Mouse (Mus musculus) spleen, postnatal 4 days (tissue): ENCODE results near the gene Gdf15.

Experiments
- DNase-seq, 2 experiments: peaks; one replicate each; pipeline ENCODE4 v3.0.0; 2022; ENCODE audit warnings: low spot score in 2 of 2

Gene Gdf15

DNA sequence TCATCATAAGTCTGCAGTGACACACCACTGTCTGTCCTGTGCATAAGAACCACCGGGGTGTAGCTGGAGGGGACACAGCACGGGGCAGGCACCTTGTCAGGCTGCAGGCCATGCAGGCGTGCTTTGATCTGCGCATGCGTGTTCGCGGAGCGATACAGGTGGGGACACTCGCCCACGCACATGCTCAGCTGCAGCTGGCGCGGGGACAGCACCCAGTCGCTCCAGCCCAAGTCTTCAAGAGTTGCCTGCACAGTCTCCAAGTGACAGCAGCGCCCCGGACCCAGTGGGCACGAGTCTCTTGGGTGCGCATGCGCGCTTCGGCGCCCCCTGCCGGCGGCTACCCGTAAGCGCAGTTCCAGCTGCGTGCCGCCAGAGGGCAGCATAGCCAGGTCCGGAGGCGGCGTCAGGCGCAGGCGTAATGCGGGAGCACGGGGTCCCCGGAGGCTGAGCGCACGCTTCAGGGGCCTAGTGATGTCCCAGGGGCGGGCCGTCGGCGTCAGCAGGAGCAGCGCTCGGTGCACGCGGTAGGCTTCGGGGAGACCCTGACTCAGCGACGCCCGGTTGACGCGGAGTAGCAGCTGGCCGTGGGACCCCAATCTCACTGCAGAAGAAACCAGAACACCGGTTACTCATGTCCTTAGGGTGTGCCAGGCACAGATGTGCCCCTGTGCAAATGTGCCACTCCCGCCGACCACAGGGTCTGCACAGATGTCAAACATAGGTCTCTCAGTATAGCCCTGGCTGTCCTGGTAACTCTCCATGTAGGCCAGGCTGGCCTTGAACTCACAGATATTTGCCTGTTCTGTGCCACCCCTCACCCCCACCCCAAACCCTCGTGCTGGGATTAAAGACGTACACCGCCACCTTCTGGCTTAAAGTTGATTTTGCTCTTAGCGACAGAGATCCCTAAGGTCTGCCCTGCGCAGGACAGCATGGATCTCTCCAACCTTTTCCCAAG, 2.4 kb downstream of the Gdf15 start:
- DNase-seq = peak; percentile 87 to 97

DNA sequence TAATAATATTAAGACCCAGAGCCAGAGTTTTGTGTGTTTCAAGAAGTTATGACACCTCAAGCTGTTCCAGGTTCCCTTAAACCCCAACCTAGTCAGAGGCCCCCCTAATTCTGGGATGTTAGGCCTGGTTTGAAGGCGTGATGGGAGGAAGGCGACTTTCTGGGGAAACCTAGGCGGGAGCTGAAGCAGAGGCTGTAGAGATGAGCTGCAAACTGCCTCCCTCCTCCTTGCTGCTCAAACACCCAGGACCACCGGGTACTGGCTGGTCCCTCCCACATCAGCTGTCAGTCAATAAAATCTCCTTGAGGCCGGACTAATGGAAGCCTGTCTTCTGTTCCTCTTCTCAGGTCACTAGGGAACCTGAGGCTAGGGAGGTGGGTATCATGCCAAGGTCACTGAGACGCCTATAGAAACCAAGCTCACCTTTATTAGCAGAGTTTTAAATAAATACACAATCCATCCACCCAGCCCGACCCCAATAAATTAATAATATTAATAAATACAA, 3.2 kb downstream of the Gdf15 start:
- no peak for DNase-seq

DNA sequence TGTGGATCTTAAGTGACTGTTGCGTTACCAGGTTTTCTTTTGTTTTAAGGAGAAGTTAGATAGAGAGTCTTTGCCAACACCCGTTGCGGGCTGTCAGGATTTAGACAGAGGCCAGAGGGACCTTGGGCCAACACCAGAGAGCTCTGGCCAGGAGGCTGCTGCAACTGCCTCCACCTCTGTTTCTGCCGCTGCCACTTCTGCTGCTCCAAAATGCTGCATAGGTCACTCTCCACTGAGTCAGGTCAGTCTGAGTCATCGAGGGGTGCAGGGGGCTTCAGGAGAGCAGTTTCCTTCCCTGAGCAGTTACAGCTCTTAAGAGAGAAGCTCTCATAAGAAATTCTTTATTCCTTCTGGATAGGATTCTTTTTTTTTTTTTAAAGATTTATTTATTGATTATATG, 5.2 kb downstream of the Gdf15 start:
- no peak for DNase-seq

DNA sequence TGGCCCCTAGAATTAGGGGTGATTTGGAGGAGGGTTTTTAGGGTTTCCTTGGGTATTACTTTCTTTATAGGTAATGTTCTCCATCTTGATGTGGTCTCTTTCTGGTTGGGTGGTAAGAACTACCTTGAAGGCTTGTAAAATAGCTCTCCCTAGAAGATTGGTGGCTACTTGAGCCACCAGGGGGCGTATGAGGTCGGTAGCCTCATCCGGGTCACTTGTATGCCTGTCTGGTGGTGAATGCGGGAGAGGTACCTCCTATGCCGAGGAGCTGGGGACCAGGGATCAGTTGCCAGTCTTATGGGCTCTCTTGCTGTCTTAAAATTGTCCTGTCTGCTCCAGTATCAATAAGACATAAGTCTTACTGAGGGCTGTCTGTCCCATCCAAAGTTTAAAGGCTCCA, 7.2 kb downstream of the Gdf15 start:
- DNase-seq = peak; percentile 63 to 79

DNA sequence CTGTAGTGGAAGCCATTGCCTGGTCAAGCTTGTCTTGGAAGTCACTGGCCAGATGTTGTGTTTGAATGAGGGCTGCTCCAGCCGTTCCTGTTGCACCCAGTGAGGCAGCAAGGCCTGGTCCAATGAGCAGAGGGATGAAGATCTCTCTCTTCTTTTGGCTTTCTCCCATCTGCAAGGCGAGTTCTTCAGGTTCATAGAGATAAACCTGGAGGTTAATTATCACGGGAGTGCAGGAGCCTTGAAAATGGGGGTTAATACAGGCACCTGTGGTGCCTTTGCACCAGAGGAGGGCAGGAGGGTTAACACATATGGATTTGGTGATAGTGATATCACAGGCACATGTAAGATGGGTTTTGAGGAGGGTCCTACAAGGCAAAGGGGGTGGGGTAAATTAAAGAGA, 10.0 kb downstream of the Gdf15 start:
- DNase-seq = no peak

DNA sequence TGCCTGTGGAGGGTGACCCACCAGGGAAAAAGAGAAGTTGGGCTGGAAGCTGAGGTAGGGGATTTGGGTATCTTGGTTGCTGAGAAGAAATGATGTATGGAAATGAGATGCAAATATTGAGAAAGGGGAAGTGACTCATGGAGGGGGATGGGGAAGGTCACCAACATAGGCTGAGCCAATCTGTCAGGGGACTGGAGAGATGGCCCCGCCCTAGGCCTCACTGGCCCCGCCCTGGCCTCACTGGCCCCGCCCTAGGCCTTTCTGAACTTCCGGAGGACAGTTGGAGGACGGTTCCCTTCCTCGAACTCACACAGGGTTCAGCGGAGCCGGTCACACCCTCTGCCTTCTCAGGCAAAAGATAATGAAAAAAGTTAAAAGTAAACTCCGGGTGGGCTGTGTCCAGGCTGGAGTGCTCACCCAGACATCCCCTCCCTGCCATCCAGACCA, 13.3 kb downstream of the Gdf15 start:
- DNase-seq = peak; percentile 90

DNA sequence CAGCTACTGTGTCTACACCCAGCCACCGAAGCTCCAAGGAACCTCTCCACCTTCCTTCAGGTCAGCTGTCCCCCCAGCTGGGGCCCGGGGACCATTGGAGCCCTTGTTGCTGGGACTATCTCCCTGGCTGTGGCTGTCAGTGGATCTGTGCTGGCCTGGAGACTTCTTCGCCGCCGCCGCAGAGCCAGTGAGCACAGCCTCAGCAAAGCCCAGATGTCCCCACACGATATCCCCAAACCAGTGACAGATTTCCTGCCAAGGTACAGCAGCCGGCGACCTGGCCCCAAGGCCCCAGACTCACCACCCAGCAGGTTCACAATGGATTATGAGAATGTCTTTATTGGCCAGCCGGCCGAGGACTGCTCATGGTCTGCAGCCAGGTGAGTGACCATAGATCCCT, 14.3 kb downstream of the Gdf15 start:
- DNase-seq = peak in 1 of 2 experiments; percentile 70

DNA sequence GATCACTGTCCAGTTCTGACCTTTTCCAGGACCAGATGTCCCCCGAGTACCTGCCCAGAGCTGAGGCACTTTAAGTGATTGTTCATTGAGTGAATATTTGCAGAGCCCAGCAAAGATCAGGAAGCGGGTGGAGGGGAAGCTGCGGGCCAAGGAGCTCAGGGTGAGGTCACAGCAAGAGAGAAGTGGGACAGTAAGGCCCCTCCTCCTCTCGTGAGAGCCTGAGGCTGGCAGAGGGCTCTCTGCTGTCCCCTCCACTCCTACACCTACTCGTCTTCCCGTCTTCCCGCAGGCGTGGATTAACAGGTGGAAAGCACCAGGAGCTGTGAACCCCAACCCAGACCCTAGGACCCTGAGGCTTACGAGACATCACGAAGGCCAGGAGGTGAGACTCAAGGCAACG, 15.6 kb downstream of the Gdf15 start:
- peak in 1 of 2 experiments; percentile 71 for DNase-seq

DNA sequence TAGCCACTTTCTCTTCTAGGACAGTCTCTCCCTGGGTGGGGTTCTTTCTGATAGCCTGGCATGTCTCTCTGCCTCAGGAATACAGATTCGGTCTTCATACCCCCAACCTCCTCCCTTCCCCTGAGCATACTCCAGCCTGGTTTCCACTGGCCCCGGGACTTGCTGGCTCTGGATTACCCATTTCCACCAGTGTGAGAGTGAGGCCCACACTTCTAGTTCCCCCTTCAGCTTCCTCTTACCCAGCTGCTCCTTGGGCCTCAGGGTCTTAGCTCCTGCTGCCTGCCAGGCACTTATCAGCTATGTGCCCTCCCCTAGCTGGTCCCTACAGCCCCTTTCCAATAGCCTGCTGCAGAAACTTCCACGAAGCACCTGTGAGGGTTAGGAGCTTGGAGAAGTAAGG, 16.4 kb downstream of the Gdf15 start, which contains the start of gene Lrrc25:
Lrrc25 (plus strand) TSS at position 262 of the 400 bp plus-strand sequence.
- DNase-seq = peak in 1 of 2 experiments; percentile 71

DNA sequence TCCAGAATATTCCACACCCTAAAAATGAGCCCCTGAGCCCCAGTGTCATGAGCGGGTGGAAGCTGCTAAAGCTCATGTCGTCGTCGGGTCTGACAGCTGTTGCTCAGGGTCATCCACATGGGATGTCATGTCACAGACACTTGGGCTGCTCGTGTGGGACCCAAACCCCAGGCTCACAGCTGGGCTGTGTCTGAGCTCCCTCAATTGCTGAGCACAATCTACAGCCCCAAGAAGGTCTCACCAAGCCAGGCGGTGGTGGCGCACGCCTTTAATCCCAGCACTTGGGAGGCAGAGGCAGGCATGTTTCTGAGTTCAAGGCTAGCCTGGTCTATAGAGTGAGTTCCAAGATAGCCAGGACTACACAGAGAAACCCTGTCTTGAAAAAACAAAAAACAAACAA, 17.0 kb downstream of the Gdf15 start:
- DNase-seq = no peak

DNA sequence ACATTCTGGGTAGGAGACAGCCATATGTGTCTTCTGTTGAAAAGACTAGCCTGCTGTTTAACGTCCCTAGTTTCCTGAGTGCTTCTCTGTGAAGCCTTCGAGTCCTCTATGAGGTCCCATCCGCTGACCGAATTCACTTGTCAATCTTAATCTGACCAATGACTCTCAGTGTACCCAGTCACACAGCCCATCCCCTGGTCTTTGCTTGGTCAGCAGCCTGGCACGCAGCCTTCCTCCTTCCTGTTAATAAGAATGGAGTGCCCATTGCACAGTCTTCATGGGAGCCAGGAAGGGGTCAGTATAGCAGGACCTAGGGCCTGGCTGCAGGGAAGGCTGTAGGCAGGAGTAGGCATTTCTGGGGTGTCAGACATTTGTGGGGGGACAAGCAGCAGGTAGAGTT, 17.8 kb downstream of the Gdf15 start:
- DNase-seq = no peak

DNA sequence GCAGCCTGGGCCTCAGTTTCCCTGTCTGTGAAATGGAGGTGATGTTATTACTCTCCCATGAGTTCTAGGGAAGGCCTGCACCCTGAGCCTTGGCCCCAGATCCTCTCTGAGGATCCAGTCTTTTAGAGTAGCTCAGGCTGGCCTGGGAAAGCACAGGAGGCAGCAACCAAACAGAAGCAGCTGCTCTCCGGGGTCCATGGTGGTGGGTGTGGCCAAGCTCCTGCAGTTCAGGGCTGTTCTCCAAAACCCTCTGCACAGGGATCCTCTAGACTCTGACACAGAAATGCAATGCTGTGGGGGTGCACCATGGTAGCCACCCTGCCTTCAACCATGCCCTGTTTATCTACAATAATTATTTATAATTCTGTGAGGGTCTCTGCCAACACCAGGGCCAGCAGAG, 18.5 kb downstream of the Gdf15 start:
- DNase-seq = no peak

DNA sequence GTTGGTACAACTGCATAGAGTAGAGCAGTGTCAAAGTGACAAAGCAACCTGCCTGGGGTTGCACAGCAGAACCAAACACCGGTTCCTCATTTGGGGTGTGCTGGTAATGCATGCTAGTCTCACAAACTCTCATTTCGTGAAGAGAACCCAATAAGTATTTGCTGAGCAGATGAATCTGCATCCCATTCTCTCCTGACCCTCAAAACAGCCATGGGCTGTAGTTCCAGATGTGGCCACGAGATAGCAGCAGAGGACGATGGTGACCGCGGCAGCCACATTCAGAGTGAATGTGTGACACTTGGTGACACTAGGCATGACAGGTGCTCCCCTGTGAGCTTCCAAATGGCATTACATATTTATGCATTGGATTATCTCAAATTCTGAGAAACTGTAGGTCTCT, 20.4 kb downstream of the Gdf15 start:
- DNase-seq = peak; percentile 93 to 97

DNA sequence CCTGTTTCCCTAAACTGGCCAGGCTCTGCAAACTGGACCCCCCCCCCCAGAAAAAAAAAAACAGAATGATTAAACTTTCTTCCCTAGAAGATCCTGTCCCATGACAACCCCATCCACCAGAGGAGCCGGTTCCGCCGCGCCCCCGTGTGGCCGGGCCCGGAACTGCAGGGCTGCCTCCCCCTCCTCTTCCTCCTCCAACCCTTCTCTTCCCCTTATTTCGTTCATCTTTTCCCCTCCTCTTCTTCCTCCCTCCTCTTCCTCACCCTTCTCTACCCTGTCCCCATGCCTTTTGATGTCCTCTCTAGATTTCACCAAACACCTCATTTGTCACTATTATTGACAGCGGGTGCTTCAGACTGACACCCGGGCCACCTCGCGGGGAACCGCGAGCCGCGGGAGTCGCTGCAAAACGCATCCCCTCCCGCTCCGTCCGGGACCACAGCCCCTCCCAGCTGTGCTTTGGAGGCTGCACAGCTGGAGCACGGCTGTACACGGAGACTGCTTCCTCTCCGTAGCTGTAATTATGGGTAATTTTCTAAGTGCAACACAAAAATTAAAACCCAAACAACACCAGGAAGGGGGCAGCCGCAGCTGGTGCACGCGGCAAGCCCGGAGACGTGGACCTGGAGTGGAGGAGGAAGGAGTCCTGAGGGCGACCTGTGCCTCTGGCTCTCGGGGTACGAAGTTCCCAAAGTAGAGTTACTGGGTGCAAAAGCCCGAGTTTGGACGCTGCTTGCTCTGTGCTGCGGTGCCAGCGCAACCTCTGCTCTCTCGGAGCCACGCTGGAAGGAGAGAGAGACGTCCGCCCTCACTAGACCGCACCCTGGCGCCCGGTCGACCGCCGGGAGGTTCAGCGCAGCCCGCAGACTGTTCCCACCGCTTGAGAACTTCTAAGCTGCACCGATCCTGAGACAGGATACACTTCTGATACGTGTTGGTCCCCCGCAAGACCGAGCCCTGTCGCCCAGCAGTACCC, 21.2 kb downstream of the Gdf15 start:
- peak; percentile 88 to 98 for DNase-seq

DNA sequence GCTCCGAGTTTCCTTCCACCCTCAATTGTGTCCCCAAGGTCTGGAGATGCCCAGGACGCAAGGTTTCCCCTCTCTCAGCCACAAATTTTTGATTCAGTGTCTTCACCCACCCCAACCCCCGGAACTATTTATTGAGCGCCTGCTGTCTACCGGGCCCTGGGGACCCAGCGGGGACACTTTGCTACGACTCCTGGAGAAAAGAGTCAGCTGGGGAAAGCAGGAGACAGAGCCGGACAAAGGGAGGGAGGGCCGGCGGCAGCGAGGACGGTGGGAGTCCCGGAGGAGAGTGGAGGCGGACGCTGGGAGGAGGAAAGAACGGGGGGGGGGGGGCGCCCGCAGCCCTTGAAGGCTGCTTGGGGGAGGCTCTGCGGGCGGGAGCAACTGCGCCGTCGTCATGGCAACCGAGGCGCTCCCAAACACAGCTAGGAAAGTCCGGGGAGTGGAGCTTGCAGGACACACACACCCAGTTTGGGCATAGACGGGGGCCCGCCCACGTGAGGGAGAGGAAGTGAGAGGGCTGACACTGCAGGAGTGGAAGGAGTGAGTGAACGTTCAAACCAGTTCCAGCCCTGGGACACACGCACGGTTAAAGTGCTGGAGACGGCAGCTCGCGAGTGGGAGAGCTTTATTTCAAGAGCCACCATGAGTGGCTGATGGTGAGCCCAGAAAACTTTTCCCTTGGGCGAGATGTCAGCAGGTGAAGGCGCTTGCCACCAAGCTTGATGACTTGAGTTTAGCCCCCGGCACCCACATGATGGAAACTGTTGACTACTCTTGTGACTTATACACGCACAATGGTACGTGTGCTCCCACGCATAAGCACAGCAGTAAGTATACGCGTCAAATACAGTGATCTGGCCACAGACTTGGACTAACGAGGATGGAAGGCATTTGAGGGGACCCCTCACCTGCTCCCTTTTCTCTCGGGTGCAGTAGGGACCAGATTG, 22.1 kb downstream of the Gdf15 start:
- DNase-seq = peak; percentile 81 to 87

DNA sequence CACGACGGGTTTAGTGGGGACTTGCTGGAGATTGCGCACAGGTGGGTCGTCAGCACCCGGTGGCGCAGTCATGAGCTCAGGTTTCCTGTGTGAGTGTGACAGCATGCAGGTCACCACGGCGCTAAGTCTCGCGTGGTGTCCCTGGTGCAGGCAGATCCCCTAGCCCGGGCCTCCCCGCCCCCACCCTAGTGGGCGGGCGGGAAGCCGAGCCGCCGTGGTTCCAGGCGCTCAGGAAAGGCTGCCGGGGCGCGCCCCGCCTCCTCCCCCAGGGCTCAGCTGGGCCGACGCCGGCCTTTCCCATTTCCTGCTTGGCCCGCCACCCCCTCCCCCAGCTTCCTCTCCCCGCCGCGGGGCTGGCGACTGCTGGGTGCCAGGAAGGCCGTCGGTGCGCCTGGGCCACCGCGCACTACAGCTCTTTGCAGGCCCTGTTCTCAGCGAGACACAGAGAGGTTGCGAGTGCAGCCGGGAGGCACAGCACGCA, 22.8 kb downstream of the Gdf15 start:
- DNase-seq = peak; percentile 72 to 85

DNA sequence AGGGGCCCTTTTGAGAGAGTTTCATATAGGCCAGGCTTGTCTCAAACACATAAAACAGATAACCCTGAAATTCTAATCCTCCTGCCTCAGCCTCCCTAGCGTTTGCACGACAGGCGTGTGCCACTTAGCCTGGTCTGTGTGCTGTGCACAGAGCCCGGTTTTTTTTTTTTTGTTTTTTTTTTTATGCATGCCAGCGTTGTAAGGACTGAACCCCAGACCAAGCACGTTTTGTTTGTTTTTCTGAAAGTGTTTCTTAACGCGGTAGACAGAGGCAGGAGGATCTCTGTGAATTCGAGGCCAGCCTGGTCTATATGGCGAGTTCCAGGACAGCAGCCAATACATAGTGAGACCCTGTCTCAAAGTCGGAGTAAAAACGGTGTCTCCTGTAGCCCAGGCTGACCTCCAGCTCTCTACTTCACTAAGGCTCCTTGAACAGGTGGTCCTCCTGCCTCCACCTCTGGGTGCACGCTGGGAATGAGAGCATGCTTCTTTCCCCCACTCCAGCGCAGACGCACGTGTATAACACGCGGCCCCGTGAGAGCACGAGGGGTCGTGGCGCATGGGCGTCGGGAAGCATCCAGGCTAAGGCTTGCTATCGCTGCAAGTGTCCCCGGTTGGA, 23.4 kb downstream of the Gdf15 start, which contains the start of gene Ssbp4:
Ssbp4 (minus strand) TSS at position 124 of the 619 bp plus-strand sequence.
- DNase-seq = peak in 1 of 2 experiments; percentile 71

DNA sequence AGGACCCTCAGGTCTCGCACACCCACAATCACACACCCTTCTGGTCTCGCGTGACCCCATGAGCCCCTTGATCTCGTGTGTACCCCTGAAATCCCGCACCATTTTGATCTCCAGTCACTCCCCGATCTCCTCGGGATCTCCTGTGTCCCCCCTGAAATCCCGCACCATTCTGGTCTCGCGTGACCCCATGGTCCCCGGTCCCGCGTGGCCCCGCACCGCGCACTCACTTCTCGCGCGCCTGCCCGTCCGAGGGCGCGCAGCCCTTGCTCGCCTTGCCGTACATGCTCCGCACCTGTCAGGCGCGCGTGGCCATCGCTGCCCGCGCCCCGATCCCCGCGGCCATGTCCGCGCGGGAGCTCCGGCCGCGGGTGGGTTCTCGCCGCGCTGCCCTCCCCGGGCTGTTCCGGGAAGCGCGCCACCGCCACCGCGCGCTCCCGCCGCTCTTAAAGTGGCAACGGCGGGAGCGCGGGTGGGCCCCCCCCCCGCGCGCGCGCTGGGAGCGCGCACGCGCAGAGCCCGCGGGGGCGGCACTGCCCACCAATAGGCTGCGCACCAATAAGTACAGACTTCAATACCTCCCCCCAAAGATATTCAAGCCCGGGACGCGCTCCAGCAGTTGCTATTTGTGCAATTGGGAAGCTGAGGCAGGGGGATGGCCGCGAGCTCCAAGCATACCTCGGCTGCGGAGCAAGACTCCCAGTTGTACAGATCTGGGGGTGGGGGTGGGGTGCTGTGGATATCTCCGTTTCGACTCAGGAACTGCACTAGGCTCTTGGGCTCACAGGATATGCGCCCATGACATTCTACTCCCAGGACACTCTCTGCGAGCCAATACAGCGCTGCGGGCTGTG, 24.1 kb downstream of the Gdf15 start:
- peak in 1 of 2 experiments; percentile 72 for DNase-seq

DNA sequence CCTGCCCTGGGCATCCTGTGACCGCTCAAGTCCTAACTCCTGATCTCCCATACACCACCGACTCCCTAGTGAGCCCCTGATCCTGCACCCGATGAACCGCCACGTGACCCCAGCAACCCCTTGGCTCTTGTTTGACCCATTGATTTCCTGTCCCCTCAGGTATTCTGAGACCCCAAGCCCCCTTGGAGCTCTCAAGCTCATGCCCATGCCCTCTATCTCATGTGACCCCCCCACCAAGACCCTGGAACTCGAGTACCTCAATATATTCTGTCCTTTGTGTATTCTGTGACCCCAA, 24.7 kb downstream of the Gdf15 start:
- no peak for DNase-seq
